Mouse (Mus musculus): Measurements from ENCODE around the gene Prr36.
"Not testable (repeated sequence)": the region's sequence is repeated elsewhere in the genome, so short reads cannot be mapped to it uniquely, and the experiment has no call there.

Prr36 gene

GRCm38 (mm10) chr8:4216791-4217621 lies at the start of gene Prr36:
TSS of gene Prr36 (minus strand) at chr8:4217459.
- peak; percentile 64 to 67 for DNase-seq

- no peak for DNase-seq
Measured at GRCm38 (mm10) chr8:4265160-4265914, 48.1 kb upstream of the Prr36 start.

- no peak for DNase-seq
Measured at GRCm38 (mm10) chr8:4263105-4263791, 46.0 kb upstream of the Prr36 start.

GRCm38 (mm10) chr8:4259805-4260170 lies 42.5 kb upstream of the Prr36 start:
- no peak for DNase-seq

GRCm38 (mm10) chr8:4259125-4259804 lies 42.0 kb upstream of the Prr36 start, which contains the start of gene Ctxn1:
TSS of gene Ctxn1 (minus strand) at chr8:4259274.
- DNase-seq = peak; percentile 77 to 83

- no peak for DNase-seq
Measured at GRCm38 (mm10) chr8:4258678-4259077, 41.4 kb upstream of the Prr36 start.

GRCm38 (mm10) chr8:4258233-4258632 lies 41.0 kb upstream of the Prr36 start:
- peak; percentile 50 to 67 for DNase-seq

GRCm38 (mm10) chr8:4257350-4257749 lies 40.1 kb upstream of the Prr36 start:
- no peak for DNase-seq

- DNase-seq = no peak
Measured at GRCm38 (mm10) chr8:4256911-4257310, 39.7 kb upstream of the Prr36 start.

GRCm38 (mm10) chr8:4255471-4255870 lies 38.2 kb upstream of the Prr36 start:
- not testable (repeated sequence) for DNase-seq

GRCm38 (mm10) chr8:4254001-4254400 lies 36.7 kb upstream of the Prr36 start:
- DNase-seq = peak; percentile 80

- peak; percentile 88 to 95 for DNase-seq
Measured at GRCm38 (mm10) chr8:4252934-4253841, 35.9 kb upstream of the Prr36 start, which contains the start of gene Snapc2. TSS of gene Snapc2 (plus strand) at chr8:4253080.

GRCm38 (mm10) chr8:4252116-4252760 lies 35.0 kb upstream of the Prr36 start:
- DNase-seq = no peak

GRCm38 (mm10) chr8:4250306-4250970 lies 33.2 kb upstream of the Prr36 start:
- peak; percentile 82 to 86 for DNase-seq

- no peak for DNase-seq
Measured at GRCm38 (mm10) chr8:4249213-4249612, 32.0 kb upstream of the Prr36 start.

- peak in 1 of 2 experiments; percentile 9 for DNase-seq
Measured at GRCm38 (mm10) chr8:4247951-4248540, 30.8 kb upstream of the Prr36 start, which contains the start of gene Tgfbr3l. TSS of gene Tgfbr3l (plus strand) at chr8:4248214.

GRCm38 (mm10) chr8:4247241-4247640 lies 30.0 kb upstream of the Prr36 start:
- DNase-seq = no peak

GRCm38 (mm10) chr8:4245737-4246136 lies 28.5 kb upstream of the Prr36 start:
- peak in 1 of 2 experiments; percentile 26 for DNase-seq

GRCm38 (mm10) chr8:4245061-4245460 lies 27.8 kb upstream of the Prr36 start:
- no peak for DNase-seq
